Mouse (Mus musculus): ENCODE measurements around the gene Gm49027. TPM values are rescaled to one million over a fixed set of nuclear protein-coding genes. Genes with fewer than 3 reads are reported as not detected.

Gene Gm49027
- total and polyA plus RNA-seq, 2 experiments from 2014 or later = 3.7 to 4.4 TPM

DNA sequence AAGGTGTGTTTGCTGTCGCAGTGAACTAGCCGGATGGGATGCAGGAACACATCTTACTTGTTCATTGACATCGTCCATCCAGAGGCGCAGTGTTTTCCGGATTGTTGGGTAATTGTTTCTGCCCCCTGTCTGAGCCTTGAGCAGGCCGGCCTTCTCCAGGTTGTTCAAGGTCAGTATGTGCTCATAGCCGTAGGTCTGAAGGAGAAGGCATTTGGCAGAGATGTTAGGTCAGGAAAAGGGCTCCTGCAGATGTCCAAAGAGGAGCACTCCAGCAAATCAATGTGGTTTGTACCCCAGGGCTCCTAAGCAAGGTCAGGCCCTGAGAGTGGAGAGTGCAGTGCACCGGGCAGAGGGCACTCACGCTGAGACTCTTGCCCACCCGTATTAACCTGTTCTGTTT, 8.5 kb upstream of the Gm49027 start:
- no peak for TF ChIP-seq CTCF (IDR thresholded peaks at IDR 0.05; ENCODE audit: low read depth)

DNA sequence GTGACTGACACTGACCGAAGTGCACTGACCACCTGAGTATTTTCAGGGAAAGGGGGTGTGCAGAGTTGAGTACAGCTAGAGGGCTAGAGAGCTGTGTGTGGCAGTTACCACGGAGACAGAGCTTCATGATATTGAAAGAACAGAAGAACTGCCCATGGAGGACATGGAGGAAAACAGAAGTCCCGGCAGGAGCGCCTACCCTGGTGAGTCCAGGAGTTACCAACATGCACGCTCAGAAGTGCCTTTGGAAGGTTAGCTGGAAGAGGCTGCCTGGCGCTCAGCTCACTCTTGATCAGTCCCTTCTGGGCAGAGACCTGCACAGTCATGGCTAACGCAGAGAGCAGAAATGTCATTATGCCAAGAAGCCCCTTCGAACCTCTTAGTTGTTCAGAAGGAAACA, 4.8 kb upstream of the Gm49027 start:
- Histone ChIP-seq H3K4me2 (ENCODE audit: low read depth) (no peak overlapping the region), H3K9ac (no peak overlapping the region), H3K27ac (ENCODE audit: low read depth, low read length) (no peak overlapping the region), H3K4me3 (ENCODE audit: low read depth, low read length) (no peak overlapping the region), H3K9me3 (ENCODE audit: low read length) (no peaks in the 10 kb centered on the region), H3K27me3 (ENCODE audit: insufficient read depth, low read length) (no peaks in the 10 kb centered on the region), H3K4me1 (ENCODE audit: insufficient read depth) (no peaks in the 10 kb centered on the region), H3K36me3 (ENCODE audit: insufficient read depth) (peaks cover 72% of the 10 kb centered on the region)
- DNase-seq = no peak
- no peak for ATAC-seq
- 87% methylated on average over 8 of the region's 8 CpGs for WGBS
- no peak for TF ChIP-seq CTCF (IDR thresholded peaks at IDR 0.05; ENCODE audit: low read depth)

More for the DNA sequence above, 8.5 kb upstream of the Gm49027 start:
- no peak for ATAC-seq
- no peak overlapping the region for H3K9ac ChIP-seq
- no peak overlapping the region for H3K27ac ChIP-seq (ENCODE audit: low read depth, low read length)
- no peak overlapping the region for H3K4me3 ChIP-seq (ENCODE audit: low read depth, low read length)
- H3K9me3 ChIP-seq (ENCODE audit: low read length) = no peaks in the 10 kb centered on the region
- 94% methylated on average over 10 of the region's 10 CpGs for WGBS
- no peak for DNase-seq
- H3K4me1 ChIP-seq (ENCODE audit: insufficient read depth) = no peaks in the 10 kb centered on the region
- no peak overlapping the region for H3K4me2 ChIP-seq (ENCODE audit: low read depth)
- H3K36me3 ChIP-seq (ENCODE audit: insufficient read depth) = peaks cover 79% of the 10 kb centered on the region
- H3K27me3 ChIP-seq (ENCODE audit: insufficient read depth, low read length) = no peaks in the 10 kb centered on the region

DNA sequence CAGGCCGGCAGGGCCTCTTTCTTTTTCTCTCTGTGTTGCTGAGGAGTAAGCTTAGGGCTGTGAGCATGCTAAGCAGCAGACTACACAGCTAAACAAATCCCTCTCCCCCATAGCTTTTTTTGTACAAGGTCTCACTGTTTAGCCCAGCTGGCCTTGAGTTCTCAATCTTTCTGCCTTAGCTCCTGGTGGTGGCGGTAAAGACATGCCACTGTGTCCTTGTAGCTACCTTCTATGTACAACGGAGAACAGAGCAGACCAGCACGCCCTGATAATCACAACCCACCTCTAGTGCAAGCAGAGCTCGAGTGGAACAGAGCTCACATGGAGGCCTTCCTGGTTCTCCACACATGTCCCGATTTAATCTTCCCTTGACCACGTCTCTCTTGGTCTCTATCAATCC, 3.4 kb upstream of the Gm49027 start:
- ATAC-seq (no peak), DNase-seq (no peak)
- Histone ChIP-seq H3K4me1 (ENCODE audit: insufficient read depth) (no peaks in the 10 kb centered on the region), H3K9ac (no peak overlapping the region), H3K4me2 (ENCODE audit: low read depth) (no peak overlapping the region), H3K27ac (ENCODE audit: low read depth, low read length) (no peak overlapping the region), H3K27me3 (ENCODE audit: insufficient read depth, low read length) (no peaks in the 10 kb centered on the region), H3K9me3 (ENCODE audit: low read length) (no peaks in the 10 kb centered on the region), H3K4me3 (ENCODE audit: low read depth, low read length) (no peak overlapping the region), H3K36me3 (ENCODE audit: insufficient read depth) (peaks cover 61% of the 10 kb centered on the region)
- WGBS = 77% methylated on average over 7 of the region's 7 CpGs
- 0 out of 2 replicates have a peak, but pooled peaks have one; percentile 4 for TF ChIP-seq CTCF (IDR thresholded peaks at IDR 0.05; ENCODE audit: low read depth)

DNA sequence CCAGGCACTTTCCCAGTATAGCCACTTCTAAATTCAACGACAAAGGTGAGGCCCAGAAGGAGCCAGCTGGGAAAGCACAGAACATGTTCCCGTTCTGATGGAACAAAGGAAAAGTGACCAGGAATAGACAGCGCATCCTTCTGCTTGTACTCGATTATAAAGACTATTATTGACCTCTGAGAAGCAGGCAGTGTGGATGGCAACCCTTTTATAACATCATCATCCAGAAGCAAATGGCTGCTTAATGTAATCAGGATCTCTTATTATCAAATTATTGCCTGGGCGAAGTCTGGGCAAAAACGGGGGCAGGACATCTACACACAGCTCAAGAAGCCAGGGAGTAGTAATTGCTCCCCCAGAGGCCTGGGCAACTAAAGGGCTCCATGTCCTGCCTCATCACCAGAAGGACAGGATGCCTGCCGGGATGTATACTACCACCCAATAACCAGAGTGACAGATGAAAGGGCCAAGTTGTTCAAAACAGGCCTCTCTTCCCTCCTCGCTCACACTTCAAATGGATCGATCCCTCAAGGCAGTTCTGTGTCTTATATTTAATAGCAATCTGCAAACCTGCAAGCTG, 718 bp upstream of the Gm49027 start:
- 91% methylated on average over 9 of the region's 9 CpGs for WGBS
- peaks cover 35% of the 10 kb centered on the region for H3K36me3 ChIP-seq (ENCODE audit: insufficient read depth)
- no peak for ATAC-seq

DNA sequence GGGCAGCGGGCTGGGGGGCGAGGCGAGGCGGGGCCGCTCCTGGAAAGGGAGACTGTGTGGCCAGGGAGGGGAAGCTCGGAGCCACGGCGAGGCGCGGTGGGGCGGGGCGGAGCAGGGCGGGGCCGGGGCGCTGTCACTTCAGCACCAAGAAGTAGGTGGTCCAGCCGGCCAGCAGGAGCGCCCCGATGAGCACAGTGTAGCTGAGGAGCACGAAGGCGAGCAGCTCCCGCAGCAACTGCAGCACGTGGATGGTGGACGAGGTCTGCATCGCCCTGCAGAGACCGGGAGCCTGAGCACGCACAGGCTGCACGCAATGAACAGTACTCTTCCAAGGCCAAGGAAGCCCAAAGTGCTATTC, 916 bp downstream of the Gm49027 start:
- no peaks in the 10 kb centered on the region for H3K9me3 ChIP-seq (ENCODE audit: low read length)
- peak; percentile 30 for TF ChIP-seq CTCF (IDR thresholded peaks at IDR 0.05; ENCODE audit: low read depth)
- peak overlapping the region; percentile 74; the same call in 1 of the 2 replicates for H3K27ac ChIP-seq (ENCODE audit: low read depth, low read length)
- ATAC-seq = peak; percentile 83
- WGBS = 0% methylated on average over 23 of the region's 27 CpGs
- DNase-seq = no peak
- H3K36me3 ChIP-seq (ENCODE audit: insufficient read depth) = peaks cover 21% of the 10 kb centered on the region
- H3K9ac ChIP-seq = peak overlapping the region; percentile 63
- H3K4me2 ChIP-seq (ENCODE audit: low read depth) = peak overlapping the region; percentile 80
- peak overlapping the region; percentile 90 for H3K4me3 ChIP-seq (ENCODE audit: low read depth, low read length)
- peaks cover 12% of the 10 kb centered on the region for H3K4me1 ChIP-seq (ENCODE audit: insufficient read depth)
- no peaks in the 10 kb centered on the region for H3K27me3 ChIP-seq (ENCODE audit: insufficient read depth, low read length)

More for the DNA sequence above, 718 bp upstream of the Gm49027 start:
- no peak for TF ChIP-seq CTCF (IDR thresholded peaks at IDR 0.05; ENCODE audit: low read depth)
- Histone ChIP-seq H3K9me3 (ENCODE audit: low read length) (no peaks in the 10 kb centered on the region), H3K27ac (ENCODE audit: low read depth, low read length) (no peak overlapping the region), H3K27me3 (ENCODE audit: insufficient read depth, low read length) (no peaks in the 10 kb centered on the region), H3K4me1 (ENCODE audit: insufficient read depth) (peaks cover 12% of the 10 kb centered on the region), H3K4me2 (ENCODE audit: low read depth) (no peak overlapping the region), H3K9ac (no peak overlapping the region), H3K4me3 (ENCODE audit: low read depth, low read length) (no peak overlapping the region)
- DNase-seq = no peak

- WGBS = 1% methylated on average over 79 of the region's 82 CpGs
- Histone ChIP-seq H3K4me1 (ENCODE audit: insufficient read depth) (peaks cover 12% of the 10 kb centered on the region), H3K9me3 (ENCODE audit: low read length) (no peaks in the 10 kb centered on the region), H3K27ac (ENCODE audit: low read depth, low read length) (peak within 1 kb of the TSS; percentile 74), H3K27me3 (ENCODE audit: insufficient read depth, low read length) (no peaks in the 10 kb centered on the region), H3K4me3 (ENCODE audit: low read depth, low read length) (peak within 1 kb of the TSS; percentile 90), H3K9ac (peak within 1 kb of the TSS; percentile 63), H3K36me3 (ENCODE audit: insufficient read depth) (peaks cover 20% of the 10 kb centered on the region), H3K4me2 (ENCODE audit: low read depth) (peak within 1 kb of the TSS; percentile 80)
- peak; percentile 22; the same call in 1 of the 2 replicates for TF ChIP-seq CTCF (IDR thresholded peaks at IDR 0.05; ENCODE audit: low read depth)
- ATAC-seq (peak; percentile 98), DNase-seq (peak; percentile 98)
Observed at GRCm38 (mm10) chr5:123523692-123524392, 1.4 kb downstream of the Gm49027 start, which contains the start of gene Diablo. Diablo (minus strand) TSS chr5:123524176.

DNA sequence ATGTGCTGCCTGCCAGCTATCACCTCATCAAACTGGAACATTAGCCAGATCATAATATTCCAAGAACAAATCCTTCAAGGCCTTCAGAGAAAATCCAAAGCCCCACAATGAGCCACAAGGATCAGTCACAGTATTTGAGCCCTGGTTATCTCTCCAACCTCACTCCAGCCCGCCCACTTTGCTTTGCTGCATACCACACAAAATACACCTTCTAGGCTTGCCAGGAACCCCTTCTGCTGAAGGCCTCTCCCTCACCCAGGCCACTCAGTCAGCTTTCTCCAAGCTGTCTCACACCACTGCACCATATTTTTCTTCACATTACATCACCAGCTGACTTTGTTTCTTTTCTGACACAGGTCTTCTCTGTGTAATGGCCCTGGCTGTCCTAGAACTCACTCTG, 3.1 kb downstream of the Gm49027 start:
- TF ChIP-seq CTCF (IDR thresholded peaks at IDR 0.05; ENCODE audit: low read depth) = no peak
- Histone ChIP-seq H3K27me3 (ENCODE audit: insufficient read depth, low read length) (no peaks in the 10 kb centered on the region), H3K9ac (no peak overlapping the region), H3K4me2 (ENCODE audit: low read depth) (no peak overlapping the region), H3K4me1 (ENCODE audit: insufficient read depth) (peaks cover 12% of the 10 kb centered on the region), H3K27ac (ENCODE audit: low read depth, low read length) (no peak overlapping the region), H3K9me3 (ENCODE audit: low read length) (no peaks in the 10 kb centered on the region), H3K36me3 (ENCODE audit: insufficient read depth) (peaks cover 18% of the 10 kb centered on the region), H3K4me3 (ENCODE audit: low read depth, low read length) (no peak overlapping the region)
- DNase-seq (no peak), ATAC-seq (no peak)
- WGBS = 90% methylated on average over 1 of the region's 1 CpGs
